Mouse (Mus musculus) olfactory bulb, adult 2 months (tissue): ENCODE measurements around the gene Olfr63.
"Not testable (repeated sequence)": the region's sequence is repeated elsewhere in the genome, so short reads cannot be mapped to it uniquely, and the experiment has no call there.

Experiments
- CTCF ChIP-seq: fragments of 200-500 bp; IDR thresholded peaks from 2 replicates; pipeline ENCODE4 v1.5.1; 2012; ENCODE audit warnings: low read depth, mild to moderate bottlenecking, low read length, moderate library complexity; ENCODE audit not compliant: insufficient read depth
- POLR2A ChIP-seq: fragments of 200-500 bp; IDR thresholded peaks from 2 replicates; pipeline ENCODE4 v1.6.1; 2012; ENCODE audit warnings: mild to moderate bottlenecking, low read depth, low read length, moderate library complexity; ENCODE audit not compliant: insufficient read depth

- TF ChIP-seq CTCF, POLR2A: not testable (repeated sequence)
Observed at GRCm38 (mm10) chr17:33236646-33237045, 27.8 kb upstream of the Olfr63 start.
